Mouse (Mus musculus) layer of hippocampus, postnatal 14 days (tissue): ENCODE results near the gene Nkx6-1. TPM values are rescaled to one million over a fixed set of nuclear protein-coding genes. Genes with fewer than 3 reads are reported as not detected.

Experiments
- DNase-seq, 2 experiments: peaks; one replicate each; pipeline ENCODE4 v3.0.0; 2021 to 2022; ENCODE audit warnings: low spot score in 2 of 2, mixed read lengths in 1 of 2
- total RNA-seq, 2 experiments: library from RNA; stranded (reverse); gene quantifications; 2 replicates each; pipeline ENCODE4 v1.2.3; 2021

The Nkx6-1 gene
- total RNA-seq, 2 experiments from 2014 or later: 0.48 to 0.60 TPM

DNA sequence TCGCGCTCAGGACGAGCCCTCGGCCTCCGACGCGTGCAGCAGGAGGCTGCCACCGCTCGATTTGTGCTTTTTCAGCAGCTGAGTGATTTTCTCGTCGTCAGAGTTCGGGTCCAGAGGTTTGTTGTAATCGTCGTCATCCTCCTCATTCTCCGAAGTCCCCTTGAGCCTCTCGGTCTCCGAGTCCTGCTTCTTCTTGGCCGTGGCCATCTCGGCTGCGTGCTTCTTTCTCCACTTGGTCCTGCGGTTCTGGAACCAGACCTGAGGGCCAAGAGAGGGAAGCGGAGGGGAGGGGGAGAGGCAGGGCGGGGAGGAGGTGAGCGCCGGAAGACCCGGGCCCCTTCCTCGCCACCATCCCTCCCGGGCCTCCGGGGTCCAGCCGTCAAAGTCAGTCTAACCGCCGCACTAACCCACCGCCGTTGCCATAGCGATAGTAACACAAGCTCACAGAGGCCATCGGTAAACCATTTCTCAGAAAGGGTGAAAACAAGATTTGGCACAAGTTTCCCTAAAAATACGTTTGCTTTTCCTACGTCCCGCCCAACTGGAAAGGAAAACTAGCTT, 5.3 kb downstream of the Nkx6-1 start:
- DNase-seq: no peak

- no peak for DNase-seq
Observed at GRCm38 (mm10) chr5:101658984-101659290, 5.9 kb downstream of the Nkx6-1 start.

GRCm38 (mm10) chr5:101658188-101658983, 6.4 kb downstream of the Nkx6-1 start:
- DNase-seq: no peak

DNA sequence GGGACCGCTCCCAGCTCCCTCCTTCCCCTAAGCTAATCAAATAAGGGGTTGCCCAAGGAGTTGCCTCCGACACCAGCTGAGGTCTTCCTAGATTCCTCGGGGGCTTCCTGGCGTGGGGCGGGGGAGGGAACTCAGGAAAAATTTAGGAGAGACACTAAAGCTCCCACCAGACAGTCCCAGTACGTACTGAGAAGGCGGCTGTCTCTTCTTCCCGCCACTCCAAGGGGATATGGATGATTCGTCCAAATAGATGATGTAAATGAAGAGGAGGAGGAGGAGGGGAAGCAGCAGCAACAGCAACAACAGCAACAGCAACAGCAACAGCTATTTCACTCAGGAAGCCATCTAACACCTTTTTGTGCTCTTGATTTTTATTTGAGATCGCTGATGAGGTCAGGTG, 7.1 kb downstream of the Nkx6-1 start:
- DNase-seq: no peak

GRCm38 (mm10) chr5:101656107-101656506, 8.7 kb downstream of the Nkx6-1 start:
- no peak for DNase-seq

DNA sequence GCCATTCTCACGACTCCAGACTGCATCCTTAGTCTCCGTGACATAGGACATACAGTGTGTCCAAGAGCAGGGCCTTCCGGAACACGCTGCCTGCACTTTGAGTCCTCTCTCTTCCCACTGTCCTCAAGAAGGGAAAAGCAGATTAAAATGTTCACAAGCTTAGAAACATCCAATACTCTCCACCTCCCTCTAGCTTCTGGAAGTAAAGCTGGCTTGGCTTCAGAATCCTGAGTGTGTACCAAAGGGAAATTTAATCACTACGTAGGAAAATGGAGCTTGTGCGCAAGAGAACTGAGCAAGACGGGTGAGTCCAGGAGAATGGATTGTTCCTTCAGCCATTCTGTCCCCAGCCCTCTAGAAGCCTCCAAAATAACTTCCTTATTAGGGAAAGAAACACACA, 9.4 kb downstream of the Nkx6-1 start:
- no peak for DNase-seq

DNA sequence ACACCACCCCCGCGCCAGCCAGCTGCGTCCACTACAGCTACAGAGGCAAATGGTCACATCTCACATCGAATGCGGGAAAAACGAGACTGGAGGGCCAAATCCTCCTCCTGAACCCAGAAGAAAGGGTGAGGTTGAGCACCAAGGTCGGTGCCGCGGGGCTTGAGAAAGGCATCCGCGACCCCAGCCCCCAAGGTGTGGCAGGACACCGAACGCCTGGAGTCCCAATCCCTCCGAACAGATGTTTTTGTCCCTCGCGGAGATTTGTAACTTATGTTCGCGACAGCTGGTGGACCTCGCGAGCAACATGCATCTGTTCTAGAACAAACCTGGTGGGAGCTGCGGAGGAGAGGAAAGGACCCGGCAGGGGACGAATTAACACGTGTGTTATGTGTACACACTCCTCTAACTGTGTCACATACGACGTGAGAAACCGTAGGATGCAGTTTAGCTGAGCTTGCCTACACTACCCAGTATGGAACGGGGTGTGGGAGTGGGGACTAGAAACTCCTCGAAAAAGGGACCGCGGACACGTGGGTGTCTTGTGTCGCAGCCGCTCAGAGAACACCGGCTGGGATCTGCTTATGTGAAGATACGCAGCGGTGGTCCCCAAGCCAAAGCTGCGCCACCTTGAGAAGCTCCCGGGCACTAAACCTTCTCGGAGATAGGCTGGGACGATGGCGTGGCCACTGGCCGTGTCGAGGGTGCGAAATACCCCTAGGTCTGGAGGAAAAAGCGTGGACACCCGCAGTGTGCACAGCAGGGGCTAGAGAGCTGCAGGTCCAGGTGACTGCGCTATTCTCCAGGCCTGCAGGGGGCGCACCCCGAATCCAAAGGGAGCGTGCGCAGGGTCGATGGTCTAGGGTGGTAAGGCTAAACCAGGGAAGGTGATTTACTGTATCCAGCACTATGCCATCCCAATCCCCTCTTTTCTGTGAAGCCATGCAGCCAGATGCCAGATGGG, 16.8 kb downstream of the Nkx6-1 start:
- DNase-seq: no peak

DNA sequence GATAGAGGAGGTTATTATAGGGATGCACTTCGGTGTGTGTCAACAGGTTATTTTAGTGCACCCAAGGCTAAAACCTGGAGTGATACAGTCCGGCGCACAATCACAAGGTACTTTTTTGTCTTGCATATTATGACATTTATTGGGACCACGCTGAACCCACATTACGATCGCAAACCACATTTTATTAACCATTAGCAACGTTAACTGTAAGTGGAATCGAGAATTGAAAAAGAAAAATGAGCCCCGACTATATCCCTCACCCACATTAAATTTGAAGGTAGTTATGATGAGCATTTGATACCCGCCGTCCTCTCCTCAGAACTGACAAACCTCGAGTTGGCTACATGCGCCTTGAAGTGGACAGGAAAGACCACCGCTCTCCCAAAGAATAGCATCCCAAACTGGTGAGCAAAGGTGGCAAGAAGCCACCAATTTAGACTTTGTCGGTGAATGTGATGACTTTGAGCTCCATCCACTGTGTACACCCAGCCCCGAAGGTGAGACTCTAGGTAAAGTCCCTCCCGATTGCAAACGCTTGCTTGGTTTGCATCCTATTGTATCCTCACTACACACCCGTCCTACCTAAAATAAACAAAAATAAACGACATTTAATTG, 17.7 kb downstream of the Nkx6-1 start:
- DNase-seq: no peak

- no peak for DNase-seq
Observed at GRCm38 (mm10) chr5:101645071-101645470, 19.7 kb downstream of the Nkx6-1 start.

DNA sequence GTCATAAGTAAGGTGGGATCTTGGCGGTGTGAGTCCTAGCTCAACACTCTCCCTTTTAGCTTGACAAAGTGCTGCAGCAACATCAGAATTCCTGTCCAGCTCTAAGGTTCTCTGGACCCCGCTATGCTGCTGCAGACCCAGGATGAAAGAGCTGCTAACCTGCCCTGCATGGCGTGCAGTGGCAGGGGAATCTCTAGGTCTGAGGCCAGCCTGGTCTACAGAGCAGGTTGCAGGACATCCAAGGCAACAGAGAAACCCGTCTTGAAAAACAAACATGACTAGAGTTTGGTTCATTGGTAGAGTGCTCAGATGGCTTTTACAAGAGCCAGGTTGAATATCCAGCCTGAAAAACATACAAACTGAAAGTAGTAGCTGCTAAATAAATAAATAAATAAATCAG, 26.7 kb downstream of the Nkx6-1 start:
- no peak for DNase-seq

Other genes with a start within 250 kb of the Nkx6-1 start
- 10 to 100 TPM; 57.2 to 58.8 TPM for gene Cds1, start 100.1 kb upstream of the Nkx6-1 start, total RNA-seq